Mouse (Mus musculus): ENCODE data around the gene Mgat3.

- TF ChIP-seq CTCF (IDR thresholded peaks at IDR 0.05; ENCODE audit: insufficient read depth, low read length) (no peak), POLR2A (IDR thresholded peaks at IDR 0.05; ENCODE audit: borderline replicate concordance, extremely low read depth, low read depth, low read length) (peak; percentile 60; the same call in 1 of the 2 replicates)
Observed at GRCm38 (mm10) chr15:80263610-80264575, 90.4 kb downstream of the Mgat3 start, which contains the start of gene Rps19bp1.
